Mouse (Mus musculus): ENCODE results near the gene Actb. TPM values are rescaled to one million over a fixed set of nuclear protein-coding genes. Genes with fewer than 3 reads are reported as not detected.

Gene Actb
- total and polyA plus RNA-seq, 3 experiments: 1,403 to 4,417 (median 3,042) TPM

GRCm38 (mm10) chr5:142912320-142912719 is 5.8 kb upstream of the Actb start:
- H3K79me2 ChIP-seq (ENCODE audit: control insufficient read depth, insufficient read depth, low read length, poor library complexity): peaks cover 2% of the 10 kb centered on the region; the same call in 1 of the 2 replicates
- no peak overlapping the region for H3K27ac ChIP-seq (ENCODE audit: control insufficient read depth, low read depth, low read length)
- TF ChIP-seq NRF1 (IDR thresholded peaks at IDR 0.05; ENCODE audit: insufficient read depth, low read depth, low read length, poor library complexity, severe bottlenecking): no peak
- TF ChIP-seq EP300 (IDR thresholded peaks at IDR 0.05; ENCODE audit: low read depth in 1 of 2, low read length in 2 of 2): no peak
- TF ChIP-seq ZNF384 (IDR thresholded peaks at IDR 0.05; ENCODE audit: low read depth, low read length): no peak
- TF ChIP-seq TBP (IDR thresholded peaks at IDR 0.05; ENCODE audit: low read depth, low read length): no peak
- TF ChIP-seq POLR2AphosphoS5 (IDR thresholded peaks at IDR 0.05; ENCODE audit: borderline replicate concordance, low read depth, low read length): no peak
- TF ChIP-seq ETS1 (IDR thresholded peaks at IDR 0.05; ENCODE audit: low read depth, low read length): no peak
- TF ChIP-seq USF2 (IDR thresholded peaks at IDR 0.05; ENCODE audit: borderline replicate concordance in 1 of 2, insufficient read depth in 1 of 2, low read depth in 1 of 2, low read length in 2 of 2): no peak
- TF ChIP-seq ELF1 (IDR thresholded peaks at IDR 0.05; ENCODE audit: low read depth, low read length): no peak
- no peak for TF ChIP-seq MYC (IDR thresholded peaks at IDR 0.05; ENCODE audit: low read depth, low read length)
- no peak for TF ChIP-seq ZKSCAN1 (IDR thresholded peaks at IDR 0.05; ENCODE audit: low read depth, low read length)
- no peak for TF ChIP-seq RAD21 (IDR thresholded peaks at IDR 0.05; ENCODE audit: low read depth, low read length)
- TF ChIP-seq NELFE (IDR thresholded peaks at IDR 0.05; ENCODE audit: low read depth, low read length): no peak
- no peak for TF ChIP-seq SIN3A (IDR thresholded peaks at IDR 0.05; ENCODE audit: low read length)
- H3K4me3 ChIP-seq (ENCODE audit: control insufficient read depth in 1 of 2, insufficient read depth in 1 of 2, low read depth in 2 of 2, low read length in 2 of 2): no peak overlapping the region
- no peaks in the 10 kb centered on the region for H3K9me3 ChIP-seq (replicated peaks; ENCODE audit: insufficient read depth, low read length)
- DNase-seq (ENCODE audit: low read depth, low spot score): no peak
- H3K27me3 ChIP-seq (ENCODE audit: control insufficient read depth in 1 of 2, insufficient read depth in 2 of 2, low read length in 2 of 2): no peaks in the 10 kb centered on the region
- peaks cover 11 to 40% of the 10 kb centered on the region in 2 experiments for H3K4me1 ChIP-seq (ENCODE audit: control insufficient read depth in 1 of 2, insufficient read depth in 2 of 2, low read length in 2 of 2)
- H3K36me3 ChIP-seq (ENCODE audit: control insufficient read depth in 1 of 2, insufficient read depth in 2 of 2, low read length in 2 of 2): peaks cover 0 to 28% of the 10 kb centered on the region in 2 experiments; a peak in 2 of 4 replicates
- H3K9ac ChIP-seq (ENCODE audit: control insufficient read depth, low read depth, low read length, poor library complexity, severe bottlenecking): no peak overlapping the region

DNA sequence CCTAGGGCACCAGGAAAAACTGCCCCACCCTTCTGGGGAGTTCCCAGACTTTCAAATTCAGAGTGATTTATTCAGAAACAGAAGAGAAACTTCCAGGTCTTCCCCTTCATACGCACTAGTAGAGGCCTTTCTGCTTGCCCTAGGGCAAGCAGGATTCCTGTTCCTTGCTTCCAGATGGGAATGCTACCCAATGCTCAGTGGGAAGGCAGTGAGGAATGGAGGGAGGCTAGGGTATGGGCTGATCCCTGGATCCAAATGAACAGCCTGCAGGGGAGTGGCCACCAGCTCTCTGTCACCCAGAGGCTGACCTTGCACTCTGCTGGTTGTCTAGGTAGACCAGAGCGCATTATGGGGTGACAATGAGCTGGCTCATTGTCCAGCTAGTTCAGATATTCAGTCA is 5.1 kb upstream of the Actb start:
- no peak overlapping the region for H3K27ac ChIP-seq (ENCODE audit: control insufficient read depth, low read depth, low read length)
- no peak overlapping the region for H3K4me3 ChIP-seq (ENCODE audit: control insufficient read depth in 1 of 2, insufficient read depth in 1 of 2, low read depth in 2 of 2, low read length in 2 of 2)
- no peak for DNase-seq (ENCODE audit: low read depth, low spot score)
- no peaks in the 10 kb centered on the region for H3K9me3 ChIP-seq (replicated peaks; ENCODE audit: insufficient read depth, low read length)
- H3K4me1 ChIP-seq (ENCODE audit: control insufficient read depth in 1 of 2, insufficient read depth in 2 of 2, low read length in 2 of 2): peaks cover 11 to 40% of the 10 kb centered on the region in 2 experiments
- no peaks in the 10 kb centered on the region for H3K27me3 ChIP-seq (ENCODE audit: control insufficient read depth in 1 of 2, insufficient read depth in 2 of 2, low read length in 2 of 2)
- TF ChIP-seq EP300 (IDR thresholded peaks at IDR 0.05; ENCODE audit: low read depth in 1 of 2, low read length in 2 of 2): no peak
- TF ChIP-seq ZKSCAN1 (IDR thresholded peaks at IDR 0.05; ENCODE audit: low read depth, low read length): no peak
- TF ChIP-seq NELFE (IDR thresholded peaks at IDR 0.05; ENCODE audit: low read depth, low read length): no peak
- TF ChIP-seq POLR2A (IDR thresholded peaks at IDR 0.05; ENCODE audit: control insufficient read depth in 1 of 2, insufficient read depth in 1 of 2, low read depth in 1 of 2, low read length in 2 of 2, poor library complexity in 1 of 2): no peak
- TF ChIP-seq POLR2AphosphoS5 (IDR thresholded peaks at IDR 0.05; ENCODE audit: borderline replicate concordance, low read depth, low read length): no peak
- TF ChIP-seq TAL1 (IDR thresholded peaks at IDR 0.05; ENCODE audit: low read length): no peak
- TF ChIP-seq USF2 (IDR thresholded peaks at IDR 0.05; ENCODE audit: borderline replicate concordance in 1 of 2, insufficient read depth in 1 of 2, low read depth in 1 of 2, low read length in 2 of 2): no peak
- no peak for TF ChIP-seq ELF1 (IDR thresholded peaks at IDR 0.05; ENCODE audit: low read depth, low read length)
- TF ChIP-seq MEF2A (IDR thresholded peaks at IDR 0.05; ENCODE audit: extremely low read depth, insufficient replicate concordance, low read depth, low read length, poor library complexity, severe bottlenecking): no peak
- no peak for TF ChIP-seq CTCF (IDR thresholded peaks at IDR 0.05 in 2 of 3, conservative IDR thresholded peaks at IDR 0.05 in 1 of 3; ENCODE audit: control insufficient read depth in 1 of 3, insufficient read depth in 1 of 3, low read depth in 2 of 3, low read length in 3 of 3, poor library complexity in 1 of 3, severe bottlenecking in 1 of 3)
- no peak for TF ChIP-seq GABPA (IDR thresholded peaks at IDR 0.05; ENCODE audit: low read depth, low read length)
- H3K9ac ChIP-seq (ENCODE audit: control insufficient read depth, low read depth, low read length, poor library complexity, severe bottlenecking): no peak overlapping the region
- H3K36me3 ChIP-seq (ENCODE audit: control insufficient read depth in 1 of 2, insufficient read depth in 2 of 2, low read length in 2 of 2): peaks cover 0 to 28% of the 10 kb centered on the region in 2 experiments; a peak in 2 of 4 replicates
- H3K79me2 ChIP-seq (ENCODE audit: control insufficient read depth, insufficient read depth, low read length, poor library complexity): peaks cover 2% of the 10 kb centered on the region; the same call in 1 of the 2 replicates

Data from MEL (cell line).